Mouse (Mus musculus) C2C12 (cell line): ENCODE measurements at regions not wholly inside any gene's neighbourhood (a gene's known extent, or its start where the extent isn't known, plus 50 kb on each side); places are given as distances from the start of the nearest gene placed in this dataset.

ENCODE experiments used
- CEBPB ChIP-seq: IDR thresholded peaks from one replicate; pipeline ENCODE4 v1.6.1; 2011; ENCODE audit warnings: low read depth, mild to moderate bottlenecking, control low read depth, moderate library complexity
- CTCF ChIP-seq: IDR thresholded peaks from one replicate; pipeline ENCODE4 v1.5.1; 2011; ENCODE audit not compliant: control insufficient read depth, insufficient read depth, insufficient read length
- FOSL1 ChIP-seq: IDR thresholded peaks from one replicate; pipeline ENCODE4 v1.8.0; 2011; ENCODE audit warnings: mild to moderate bottlenecking, low read length; ENCODE audit not compliant: poor library complexity, insufficient read depth, severe bottlenecking
- MAX ChIP-seq: IDR thresholded peaks from one replicate; pipeline ENCODE4 v1.6.1; 2011; ENCODE audit warnings: mild to moderate bottlenecking, control low read depth
- MYOG ChIP-seq: IDR thresholded peaks from one replicate; pipeline ENCODE4 v1.6.1; 2011; ENCODE audit not compliant: control insufficient read depth, insufficient read length; ENCODE audit errors: extremely low read depth
- USF1 ChIP-seq: IDR thresholded peaks from one replicate; pipeline ENCODE4 v1.6.1; 2011; ENCODE audit warnings: low read depth, mild to moderate bottlenecking, control low read depth, moderate library complexity

- no peak for TF ChIP-seq CTCF
- no peak for TF ChIP-seq USF1
- TF ChIP-seq CEBPB, result no peak
- TF ChIP-seq MYOG, result no peak
- no peak for TF ChIP-seq MAX
- no peak for TF ChIP-seq FOSL1
Measured at GRCm38 (mm10) chr1:72081811-72082210, 130.3 kb downstream of the Mreg start.
